Mouse (Mus musculus) ovary, postnatal 14 days (tissue): ENCODE data around the gene Pcdh15.

Experiments
- DNase-seq: peaks from one replicate; pipeline ENCODE4 v3.0.0; 2022; ENCODE audit warnings: low spot score

Gene Pcdh15

GRCm38 (mm10) chr10:73379001-73379400 is 279.9 kb downstream of the Pcdh15 start:
- DNase-seq, result no peak

GRCm38 (mm10) chr10:73384003-73384402 is 284.9 kb downstream of the Pcdh15 start:
- no peak for DNase-seq

- no peak for DNase-seq
Measured at GRCm38 (mm10) chr10:73400426-73400825, 301.3 kb downstream of the Pcdh15 start.

GRCm38 (mm10) chr10:73425408-73425807 is 326.3 kb downstream of the Pcdh15 start:
- DNase-seq, result no peak

GRCm38 (mm10) chr10:73431345-73431744 is 332.2 kb downstream of the Pcdh15 start:
- no peak for DNase-seq

- DNase-seq, result no peak
Measured at GRCm38 (mm10) chr10:73484082-73484481, 384.9 kb downstream of the Pcdh15 start.

GRCm38 (mm10) chr10:73491654-73492053 is 392.5 kb downstream of the Pcdh15 start:
- DNase-seq, result no peak

- DNase-seq, result no peak
Measured at GRCm38 (mm10) chr10:73514846-73515245, 415.7 kb downstream of the Pcdh15 start.

GRCm38 (mm10) chr10:73515742-73516141 is 416.6 kb downstream of the Pcdh15 start:
- DNase-seq, result no peak

- DNase-seq, result no peak
Measured at GRCm38 (mm10) chr10:73519438-73519837, 420.3 kb downstream of the Pcdh15 start.

- no peak for DNase-seq
Measured at GRCm38 (mm10) chr10:73552831-73553230, 453.7 kb downstream of the Pcdh15 start.

- no peak for DNase-seq
Measured at GRCm38 (mm10) chr10:73564216-73564615, 465.1 kb downstream of the Pcdh15 start.

- DNase-seq, result no peak
Measured at GRCm38 (mm10) chr10:73574711-73575297, 475.7 kb downstream of the Pcdh15 start.

GRCm38 (mm10) chr10:73667501-73667900 is 568.4 kb downstream of the Pcdh15 start:
- no peak for DNase-seq

GRCm38 (mm10) chr10:73700519-73701286 is 601.6 kb downstream of the Pcdh15 start:
- no peak for DNase-seq

- DNase-seq, result no peak
Measured at GRCm38 (mm10) chr10:73725566-73726240, 626.6 kb downstream of the Pcdh15 start.

GRCm38 (mm10) chr10:73733246-73733645 is 634.1 kb downstream of the Pcdh15 start:
- no peak for DNase-seq

GRCm38 (mm10) chr10:73749021-73749420 is 649.9 kb downstream of the Pcdh15 start:
- no peak for DNase-seq

GRCm38 (mm10) chr10:73753876-73754275 is 654.7 kb downstream of the Pcdh15 start:
- no peak for DNase-seq

- DNase-seq, result no peak
Measured at GRCm38 (mm10) chr10:73782945-73783344, 683.8 kb downstream of the Pcdh15 start.

GRCm38 (mm10) chr10:73788163-73788562 is 689.0 kb downstream of the Pcdh15 start:
- no peak for DNase-seq

GRCm38 (mm10) chr10:73805069-73805468 is 705.9 kb downstream of the Pcdh15 start:
- DNase-seq, result no peak

GRCm38 (mm10) chr10:73812311-73812710 is 713.2 kb downstream of the Pcdh15 start:
- DNase-seq, result no peak
